Mouse (Mus musculus): ENCODE data around the gene Chd9. TPM values are rescaled to one million over a fixed set of nuclear protein-coding genes. Genes with fewer than 3 reads are reported as not detected.

Chd9 gene
- polyA plus RNA-seq, 1 experiment, result 68.2 TPM

- H3K27ac ChIP-seq (ENCODE audit: insufficient read depth, low read length), result no peak overlapping the region
- 91% methylated on average over 23 of the region's 23 CpGs for WGBS
- H3K36me3 ChIP-seq (ENCODE audit: control insufficient read depth, insufficient read depth, low read length), result no peaks in the 10 kb centered on the region
- TF ChIP-seq POLR2A (IDR thresholded peaks at IDR 0.05; ENCODE audit: low read depth, low read length), result no peak
- TF ChIP-seq CTCF (IDR thresholded peaks at IDR 0.05; ENCODE audit: extremely low read depth, insufficient read depth, insufficient read length, insufficient replicate concordance), result no peak
- H3K4me3 ChIP-seq (ENCODE audit: extremely low read depth, insufficient read depth, insufficient read length), result no peak overlapping the region
- no peaks in the 10 kb centered on the region for H3K4me1 ChIP-seq (ENCODE audit: control insufficient read depth, insufficient read depth, insufficient read length)
- DNase-seq (ENCODE audit: low read depth in 1 of 2, low spot score in 2 of 2), result no peak
- no peaks in the 10 kb centered on the region for H3K27me3 ChIP-seq (ENCODE audit: control insufficient read depth, insufficient read depth, low read length)
Measured at GRCm38 (mm10) chr8:90816061-90816882, 11.9 kb upstream of the Chd9 start.

- Histone ChIP-seq H3K27ac (ENCODE audit: insufficient read depth, low read length) (no peak within 1 kb of the TSS), H3K27me3 (ENCODE audit: control insufficient read depth, insufficient read depth, low read length) (no peaks in the 10 kb centered on the region), H3K4me1 (ENCODE audit: control insufficient read depth, insufficient read depth, insufficient read length) (peaks cover 3% of the 10 kb centered on the region; the same call in 1 of the 2 replicates), H3K36me3 (ENCODE audit: control insufficient read depth, insufficient read depth, low read length) (no peaks in the 10 kb centered on the region), H3K4me3 (ENCODE audit: extremely low read depth, insufficient read depth, insufficient read length) (no peak within 1 kb of the TSS)
- WGBS, result 75% methylated on average over 2 of the region's 2 CpGs
- TF ChIP-seq POLR2A (IDR thresholded peaks at IDR 0.05; ENCODE audit: low read depth, low read length) (no peak), CTCF (IDR thresholded peaks at IDR 0.05; ENCODE audit: extremely low read depth, insufficient read depth, insufficient read length, insufficient replicate concordance) (no peak)
- no peak for DNase-seq (ENCODE audit: low read depth in 1 of 2, low spot score in 2 of 2)
Measured at GRCm38 (mm10) chr8:90817293-90817692, 10.9 kb upstream of the Chd9 start, which contains the start of gene Gm19935. TSS of gene Gm19935 (minus strand) at chr8:90817393.

- no peak for TF ChIP-seq POLR2A (IDR thresholded peaks at IDR 0.05; ENCODE audit: low read depth, low read length)
- TF ChIP-seq CTCF (IDR thresholded peaks at IDR 0.05; ENCODE audit: extremely low read depth, insufficient read depth, insufficient read length, insufficient replicate concordance), result no peak
- 80% methylated on average over 9 of the region's 9 CpGs for WGBS
- DNase-seq (ENCODE audit: low read depth in 1 of 2, low spot score in 2 of 2), result no peak
- H3K27ac ChIP-seq (ENCODE audit: insufficient read depth, low read length), result no peak overlapping the region
- H3K27me3 ChIP-seq (ENCODE audit: control insufficient read depth, insufficient read depth, low read length), result no peaks in the 10 kb centered on the region
- no peaks in the 10 kb centered on the region for H3K36me3 ChIP-seq (ENCODE audit: control insufficient read depth, insufficient read depth, low read length)
- peaks cover 8% of the 10 kb centered on the region; the same call in 1 of the 2 replicates for H3K4me1 ChIP-seq (ENCODE audit: control insufficient read depth, insufficient read depth, insufficient read length)
- H3K4me3 ChIP-seq (ENCODE audit: extremely low read depth, insufficient read depth, insufficient read length), result no peak overlapping the region
Measured at GRCm38 (mm10) chr8:90819561-90820320, 8.4 kb upstream of the Chd9 start.

GRCm38 (mm10) chr8:90820321-90820696, 7.8 kb upstream of the Chd9 start:
- H3K36me3 ChIP-seq (ENCODE audit: control insufficient read depth, insufficient read depth, low read length), result no peaks in the 10 kb centered on the region
- H3K27ac ChIP-seq (ENCODE audit: insufficient read depth, low read length), result no peak overlapping the region
- no peak overlapping the region for H3K4me3 ChIP-seq (ENCODE audit: extremely low read depth, insufficient read depth, insufficient read length)
- 61% methylated on average over 4 of the region's 4 CpGs for WGBS
- TF ChIP-seq POLR2A (IDR thresholded peaks at IDR 0.05; ENCODE audit: low read depth, low read length) (no peak), CTCF (IDR thresholded peaks at IDR 0.05; ENCODE audit: extremely low read depth, insufficient read depth, insufficient read length, insufficient replicate concordance) (no peak)
- H3K27me3 ChIP-seq (ENCODE audit: control insufficient read depth, insufficient read depth, low read length), result no peaks in the 10 kb centered on the region
- no peak for DNase-seq (ENCODE audit: low read depth in 1 of 2, low spot score in 2 of 2)
- peaks cover 8% of the 10 kb centered on the region; the same call in 1 of the 2 replicates for H3K4me1 ChIP-seq (ENCODE audit: control insufficient read depth, insufficient read depth, insufficient read length)

GRCm38 (mm10) chr8:90822443-90822842, 5.7 kb upstream of the Chd9 start:
- no peaks in the 10 kb centered on the region for H3K27me3 ChIP-seq (ENCODE audit: control insufficient read depth, insufficient read depth, low read length)
- H3K27ac ChIP-seq (ENCODE audit: insufficient read depth, low read length), result no peak overlapping the region
- WGBS, result 21% methylated on average over 11 of the region's 11 CpGs
- no peaks in the 10 kb centered on the region for H3K36me3 ChIP-seq (ENCODE audit: control insufficient read depth, insufficient read depth, low read length)
- DNase-seq (ENCODE audit: low read depth in 1 of 2, low spot score in 2 of 2), result peak in 1 of 2 experiments; percentile 34
- H3K4me3 ChIP-seq (ENCODE audit: extremely low read depth, insufficient read depth, insufficient read length), result no peak overlapping the region
- no peak for TF ChIP-seq CTCF (IDR thresholded peaks at IDR 0.05; ENCODE audit: extremely low read depth, insufficient read depth, insufficient read length, insufficient replicate concordance)
- no peak for TF ChIP-seq POLR2A (IDR thresholded peaks at IDR 0.05; ENCODE audit: low read depth, low read length)
- H3K4me1 ChIP-seq (ENCODE audit: control insufficient read depth, insufficient read depth, insufficient read length), result peaks cover 8% of the 10 kb centered on the region; the same call in 1 of the 2 replicates

- no peak for DNase-seq (ENCODE audit: low read depth in 1 of 2, low spot score in 2 of 2)
- Histone ChIP-seq H3K36me3 (ENCODE audit: control insufficient read depth, insufficient read depth, low read length) (no peaks in the 10 kb centered on the region), H3K27me3 (ENCODE audit: control insufficient read depth, insufficient read depth, low read length) (no peaks in the 10 kb centered on the region), H3K4me3 (ENCODE audit: extremely low read depth, insufficient read depth, insufficient read length) (no peak overlapping the region), H3K27ac (ENCODE audit: insufficient read depth, low read length) (no peak overlapping the region), H3K4me1 (ENCODE audit: control insufficient read depth, insufficient read depth, insufficient read length) (peaks cover 10% of the 10 kb centered on the region; the same call in 1 of the 2 replicates)
- TF ChIP-seq CTCF (IDR thresholded peaks at IDR 0.05; ENCODE audit: extremely low read depth, insufficient read depth, insufficient read length, insufficient replicate concordance) (no peak), POLR2A (IDR thresholded peaks at IDR 0.05; ENCODE audit: low read depth, low read length) (no peak)
- WGBS, result 76% methylated on average over 9 of the region's 9 CpGs
Measured at GRCm38 (mm10) chr8:90825459-90825871, 2.7 kb upstream of the Chd9 start.

All from spleen, adult 2 months (tissue).